Mouse (Mus musculus) ES-E14 (cell line): ENCODE data around the gene Rpp40. TPM values are rescaled to one million over a fixed set of nuclear protein-coding genes. Genes with fewer than 3 reads are reported as not detected.

Experiments
- DNase-seq: peaks from one replicate; pipeline ENCODE4 v3.0.0-alpha.2; 2013; ENCODE audit warnings: low read depth, low spot score
- H3K27ac ChIP-seq: 2 replicates; pipeline ENCODE4 v1.5.1; 2012; ENCODE audit warnings: low read depth, mild to moderate bottlenecking, low read length, moderate library complexity, mixed read lengths; ENCODE audit not compliant: poor library complexity, insufficient read depth, severe bottlenecking
- H3K36me3 ChIP-seq: 2 replicates; pipeline ENCODE4 v1.6.1; 2012; ENCODE audit warnings: mild to moderate bottlenecking, low read length, moderate library complexity, mixed read lengths; ENCODE audit not compliant: control insufficient read depth, poor library complexity, insufficient read depth, severe bottlenecking
- H3K4me1 ChIP-seq, 2 experiments: fragments of 150-350 bp in 1 of 2; sonication (generic) in 1 of 2; 2 replicates each; pipeline ENCODE4 v1.6.1; 2012; ENCODE audit warnings: low read length in 2 of 2, mild to moderate bottlenecking in 1 of 2, mixed read lengths in 1 of 2; ENCODE audit not compliant: control insufficient read depth in 2 of 2, insufficient read depth in 2 of 2, poor library complexity in 1 of 2
- H3K4me3 ChIP-seq, 2 experiments: fragments of 150-350 bp in 1 of 2; sonication (generic) in 1 of 2; 2 replicates each; pipeline ENCODE4 v1.5.1; 2012; ENCODE audit warnings: low read length in 2 of 2, low read depth in 1 of 2, mild to moderate bottlenecking in 1 of 2, mixed read lengths in 1 of 2; ENCODE audit not compliant: insufficient read depth in 1 of 2, poor library complexity in 1 of 2, severe bottlenecking in 1 of 2
- H3K9ac ChIP-seq: 2 replicates; pipeline ENCODE4 v1.6.1; 2012; ENCODE audit warnings: low read depth, mild to moderate bottlenecking, low read length, mixed read lengths; ENCODE audit not compliant: poor library complexity, insufficient read depth, severe bottlenecking
- H3K9me3 ChIP-seq: fragments of 150-350 bp; sonication (generic); 2 replicates; pipeline ENCODE4 v1.6.1; 2012; ENCODE audit warnings: low read depth, mild to moderate bottlenecking, low read length; ENCODE audit not compliant: control insufficient read depth, insufficient read depth
- CHD2 ChIP-seq: IDR thresholded peaks from 2 replicates; pipeline ENCODE4 v1.6.1; 2014; ENCODE audit warnings: mild to moderate bottlenecking, low read depth, low read length, inconsistent platforms
- HCFC1 ChIP-seq: IDR thresholded peaks from 2 replicates; pipeline ENCODE4 v1.6.1; 2012; ENCODE audit warnings: low read length, inconsistent platforms, borderline replicate concordance; ENCODE audit not compliant: insufficient read depth
- MAFK ChIP-seq: IDR thresholded peaks from 2 replicates; pipeline ENCODE4 v1.6.1; 2014; ENCODE audit warnings: mild to moderate bottlenecking, low read depth, low read length, inconsistent platforms; ENCODE audit not compliant: insufficient read depth
- ZC3H11A ChIP-seq: IDR thresholded peaks from 2 replicates; pipeline ENCODE4 v1.6.1; 2012; ENCODE audit warnings: low read depth, mild to moderate bottlenecking, inconsistent platforms, low read length, borderline replicate concordance
- ZNF384 ChIP-seq: IDR thresholded peaks from 2 replicates; pipeline ENCODE4 v1.6.1; 2012; ENCODE audit warnings: low read depth, low read length, inconsistent platforms
- in situ Hi-C, 2 experiments: fragments of 600-800 bp; cut with MboI; formaldehyde crosslinking; loops; one replicate each; pipeline ENCODE4 v1.15.1; 2025; ENCODE audit warnings: low sequenced_read_pairs in 2 of 2, inconsistent platforms in 1 of 2; ENCODE audit not compliant: unreplicated experiment in 2 of 2
- total RNA-seq: library from RNA; depleted of rRNA; stranded (reverse); fragments of 300-350 nt; gene quantifications from 2 replicates; pipeline ENCODE4 v1.2.3, GENCODE M21; 2012

Rpp40 gene
- total RNA-seq, 1 experiment = 35.9 TPM

DNA sequence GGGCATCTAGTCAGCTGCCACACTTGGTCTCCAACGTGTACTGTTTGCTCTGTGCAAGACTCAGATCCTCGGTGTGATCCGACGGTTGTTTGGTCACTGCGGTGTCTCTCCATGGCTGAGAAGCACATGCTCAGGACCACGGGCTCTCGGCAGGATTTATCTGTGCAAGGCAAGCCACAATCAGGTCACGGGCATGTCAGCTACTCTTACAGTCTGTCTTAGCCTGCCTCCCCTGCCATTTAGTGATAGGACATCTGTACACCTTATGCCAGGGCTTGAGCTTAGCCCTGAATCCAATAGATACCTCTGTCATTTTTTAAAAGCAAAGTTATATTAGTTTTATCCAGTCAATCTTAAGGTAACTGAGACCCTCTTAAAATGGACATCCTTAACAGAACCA lies 35.5 kb downstream of the Rpp40 start:
- Histone ChIP-seq H3K4me1 (no peaks in the 10 kb centered on the region), H3K9ac (no peak overlapping the region), H3K4me3 (no peak overlapping the region), H3K27ac (no peak overlapping the region), H3K9me3 (no peaks in the 10 kb centered on the region), H3K36me3 (peaks cover 53% of the 10 kb centered on the region)
- no peak for DNase-seq
- TF ChIP-seq MAFK (no peak), ZNF384 (no peak), ZC3H11A (no peak), CHD2 (no peak), HCFC1 (no peak)
- in situ Hi-C loops = no loop called here

GRCm38 (mm10) chr13:35860916-35861315 lies 45.2 kb downstream of the Rpp40 start:
- Histone ChIP-seq H3K36me3 (peaks cover 61% of the 10 kb centered on the region), H3K9me3 (no peaks in the 10 kb centered on the region), H3K27ac (no peak overlapping the region), H3K4me3 (no peak overlapping the region), H3K4me1 (peaks cover 2 to 5% of the 10 kb centered on the region in 2 experiments; a peak in 1 of 4 replicates), H3K9ac (no peak overlapping the region)
- no peak for DNase-seq
- TF ChIP-seq ZNF384 (no peak), MAFK (no peak), HCFC1 (no peak), CHD2 (no peak), ZC3H11A (no peak)
- in situ Hi-C loops = no loop called here

DNA sequence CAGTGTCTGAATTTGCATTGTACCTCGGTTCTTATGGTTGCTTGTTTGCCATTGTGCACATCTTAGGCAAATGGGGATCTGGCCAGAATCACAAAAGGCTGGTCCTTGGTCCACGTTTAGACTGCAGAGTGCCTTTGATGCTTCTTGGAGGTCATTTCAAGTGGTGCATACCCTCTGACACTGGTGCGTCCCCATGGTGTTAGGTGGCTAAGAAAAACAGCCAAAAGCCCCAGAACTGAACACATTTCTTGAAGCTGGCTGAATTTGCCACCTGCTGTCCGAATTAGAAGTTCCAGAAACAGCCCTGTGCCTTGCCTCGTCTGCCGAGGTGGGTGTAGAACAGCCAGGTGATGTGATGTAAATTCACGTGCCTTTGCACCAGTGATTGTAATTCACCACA lies 48.7 kb downstream of the Rpp40 start:
- no peaks in the 10 kb centered on the region for H3K9me3 ChIP-seq
- no peak overlapping the region for H3K27ac ChIP-seq
- peaks cover 42% of the 10 kb centered on the region for H3K36me3 ChIP-seq
- no peak overlapping the region for H3K9ac ChIP-seq
- H3K4me1 ChIP-seq = peaks cover 6 to 7% of the 10 kb centered on the region in 2 experiments; a peak in 2 of 4 replicates
- in situ Hi-C loops = no loop called here
- no peak for TF ChIP-seq MAFK
- TF ChIP-seq HCFC1 = no peak
- TF ChIP-seq ZC3H11A = no peak
- TF ChIP-seq ZNF384 = no peak
- TF ChIP-seq CHD2 = no peak
- DNase-seq = no peak
- H3K4me3 ChIP-seq = no peak overlapping the region

DNA sequence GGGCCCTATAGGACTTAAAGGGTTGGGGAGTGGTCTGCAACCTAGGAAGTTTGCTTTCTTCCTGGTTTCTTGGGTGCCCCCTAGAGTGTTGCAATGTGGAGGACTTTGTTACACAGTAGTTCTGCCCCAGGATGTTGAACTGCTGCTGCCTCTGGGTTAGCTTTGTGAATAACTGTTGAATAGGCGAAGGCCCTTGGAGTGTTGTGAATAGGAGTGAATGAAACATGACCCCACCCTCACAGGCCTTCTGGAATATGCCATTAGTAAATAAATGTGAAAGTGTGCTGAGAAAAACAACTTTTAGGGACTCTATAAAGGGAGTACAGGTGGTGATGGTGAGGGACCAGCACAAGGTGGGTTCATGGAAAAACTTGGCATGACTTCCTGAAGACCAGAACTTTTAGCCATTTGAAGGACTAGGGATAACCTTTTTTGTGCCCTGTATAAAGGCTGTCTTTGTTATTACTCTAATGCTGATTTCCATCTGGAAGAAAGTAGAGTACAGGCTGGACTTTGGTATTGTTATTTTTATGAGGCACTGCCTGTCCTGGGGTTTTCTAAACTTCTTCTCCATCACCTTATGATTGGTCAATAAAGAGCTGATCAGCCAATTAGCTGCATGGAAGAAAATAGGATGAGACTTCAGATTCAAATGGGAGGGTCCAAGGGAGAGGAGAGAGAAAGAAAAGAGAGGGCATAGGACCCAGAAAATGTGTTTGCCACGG lies 53.1 kb downstream of the Rpp40 start:
- in situ Hi-C loops = no loop called here
- H3K27ac ChIP-seq = peak overlapping the region; percentile 86
- no peak for TF ChIP-seq ZNF384
- TF ChIP-seq MAFK = 0 out of 2 replicates have a peak, but pooled peaks have one; percentile 3
- peak; percentile 73 for TF ChIP-seq CHD2

DNA sequence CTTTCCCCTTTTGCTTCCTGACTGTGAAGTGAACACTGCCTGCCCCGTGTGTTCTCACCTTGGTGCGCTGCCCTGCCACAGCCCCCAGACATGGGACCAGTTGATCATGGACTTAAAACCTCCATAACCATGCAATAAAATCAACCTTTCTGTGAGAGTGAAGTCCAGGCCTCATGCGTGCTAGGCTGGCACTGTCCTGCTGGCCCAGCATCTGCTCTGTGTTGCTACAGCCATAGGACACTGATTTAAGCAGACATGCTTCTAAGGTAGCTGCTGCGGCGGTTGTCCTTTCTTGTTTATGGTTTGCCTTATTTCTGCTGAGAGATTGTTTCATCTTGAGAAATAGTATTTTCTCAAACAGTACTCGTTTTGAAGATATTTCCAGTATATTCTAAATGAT lies 54.6 kb downstream of the Rpp40 start:
- H3K9me3 ChIP-seq = no peaks in the 10 kb centered on the region
- no peak for DNase-seq
- H3K27ac ChIP-seq = peak overlapping the region; percentile 41
- H3K9ac ChIP-seq = no peak overlapping the region
- peaks cover 7% of the 10 kb centered on the region for H3K36me3 ChIP-seq
- H3K4me3 ChIP-seq = no peak overlapping the region
- TF ChIP-seq CHD2 (no peak), ZNF384 (no peak), ZC3H11A (no peak), HCFC1 (no peak), MAFK (no peak)
- peaks cover 13 to 21% of the 10 kb centered on the region in 2 experiments; a peak in 3 of 4 replicates for H3K4me1 ChIP-seq
- in situ Hi-C loops = no loop called here

More for the DNA sequence above, 53.1 kb downstream of the Rpp40 start:
- peak; percentile 75 for DNase-seq
- Histone ChIP-seq H3K4me1 (peaks cover 13 to 22% of the 10 kb centered on the region in 2 experiments; a peak in 3 of 4 replicates), H3K9me3 (no peaks in the 10 kb centered on the region), H3K9ac (peak overlapping the region; percentile 38; the same call in 1 of the 2 replicates), H3K36me3 (peaks cover 18% of the 10 kb centered on the region), H3K4me3 (peak overlapping the region; percentile 19 to 65)
